Mouse (Mus musculus): ENCODE data around the gene Ece1.

The Ece1 gene

GRCm38 (mm10) chr4:137932554-137933178 lies 70.6 kb downstream of the Ece1 start:
- ATAC-seq (ENCODE audit: insufficient number of reproducible peaks, low FRiP score, low TSS enrichment): no peak

- ATAC-seq (ENCODE audit: insufficient number of reproducible peaks, low FRiP score, low TSS enrichment): no peak
These were observed 71.3 kb downstream of the Ece1 start for GRCm38 (mm10) chr4:137933328-137933727.

- no peak for ATAC-seq (ENCODE audit: insufficient number of reproducible peaks, low FRiP score, low TSS enrichment)
These were observed 74.1 kb downstream of the Ece1 start for GRCm38 (mm10) chr4:137936134-137936533.

GRCm38 (mm10) chr4:137940061-137940460 lies 78.0 kb downstream of the Ece1 start:
- peak; percentile 36 for ATAC-seq (ENCODE audit: insufficient number of reproducible peaks, low FRiP score, low TSS enrichment)

GRCm38 (mm10) chr4:137941131-137941844 lies 79.3 kb downstream of the Ece1 start:
- no peak for ATAC-seq (ENCODE audit: insufficient number of reproducible peaks, low FRiP score, low TSS enrichment)

GRCm38 (mm10) chr4:137941871-137942781 lies 80.1 kb downstream of the Ece1 start:
- ATAC-seq (ENCODE audit: insufficient number of reproducible peaks, low FRiP score, low TSS enrichment): peak; percentile 72; the same call in 1 of the 2 replicates

GRCm38 (mm10) chr4:137942782-137943486 lies 80.9 kb downstream of the Ece1 start:
- ATAC-seq (ENCODE audit: insufficient number of reproducible peaks, low FRiP score, low TSS enrichment): no peak

GRCm38 (mm10) chr4:137943540-137943939 lies 81.5 kb downstream of the Ece1 start:
- ATAC-seq (ENCODE audit: insufficient number of reproducible peaks, low FRiP score, low TSS enrichment): no peak

GRCm38 (mm10) chr4:137945376-137945775 lies 83.3 kb downstream of the Ece1 start:
- no peak for ATAC-seq (ENCODE audit: insufficient number of reproducible peaks, low FRiP score, low TSS enrichment)

GRCm38 (mm10) chr4:137946419-137946818 lies 84.4 kb downstream of the Ece1 start:
- ATAC-seq (ENCODE audit: insufficient number of reproducible peaks, low FRiP score, low TSS enrichment): no peak

- no peak for ATAC-seq (ENCODE audit: insufficient number of reproducible peaks, low FRiP score, low TSS enrichment)
These were observed 90.8 kb downstream of the Ece1 start for GRCm38 (mm10) chr4:137952840-137953239.

GRCm38 (mm10) chr4:137954184-137954583 lies 92.1 kb downstream of the Ece1 start:
- ATAC-seq (ENCODE audit: insufficient number of reproducible peaks, low FRiP score, low TSS enrichment): no peak

- ATAC-seq (ENCODE audit: insufficient number of reproducible peaks, low FRiP score, low TSS enrichment): no peak
These were observed 92.9 kb downstream of the Ece1 start for GRCm38 (mm10) chr4:137954926-137955396.

- ATAC-seq (ENCODE audit: insufficient number of reproducible peaks, low FRiP score, low TSS enrichment): no peak
These were observed 94.2 kb downstream of the Ece1 start for GRCm38 (mm10) chr4:137956260-137956659.

- ATAC-seq (ENCODE audit: insufficient number of reproducible peaks, low FRiP score, low TSS enrichment): no peak
These were observed 98.0 kb downstream of the Ece1 start for GRCm38 (mm10) chr4:137959889-137960665.

GRCm38 (mm10) chr4:137960757-137961156 lies 98.7 kb downstream of the Ece1 start:
- no peak for ATAC-seq (ENCODE audit: insufficient number of reproducible peaks, low FRiP score, low TSS enrichment)

- ATAC-seq (ENCODE audit: insufficient number of reproducible peaks, low FRiP score, low TSS enrichment): no peak
These were observed 100.8 kb downstream of the Ece1 start for GRCm38 (mm10) chr4:137962643-137963350.

GRCm38 (mm10) chr4:137963431-137963830 lies 101.4 kb downstream of the Ece1 start:
- ATAC-seq (ENCODE audit: insufficient number of reproducible peaks, low FRiP score, low TSS enrichment): no peak
